Mouse (Mus musculus) hindbrain, postnatal 0 days (tissue): ENCODE data around the gene Fam227b. TPM values are rescaled to one million over a fixed set of nuclear protein-coding genes. Genes with fewer than 3 reads are reported as not detected.

Experiments
- ATAC-seq: fragments of 200-750 bp; cut with Nextera tagmentation; 2 replicates; pipeline ENCODE4 v1.8.0; 2017; ENCODE audit warnings: mild to moderate bottlenecking, moderate TSS enrichment, moderate library complexity
- DNase-seq: peaks from one replicate; pipeline ENCODE4 v3.0.0-alpha.2; 2015; ENCODE audit warnings: low spot score
- H3K27ac ChIP-seq: fragments of 300-500 bp; sonication (generic); 2 replicates; pipeline ENCODE4 v1.5.1; 2014; ENCODE audit warnings: mild to moderate bottlenecking
- H3K27me3 ChIP-seq: fragments of 300-500 bp; sonication (generic); 2 replicates; pipeline ENCODE4 v1.6.1; 2014; ENCODE audit warnings: low read length, mixed read lengths; ENCODE audit not compliant: insufficient read depth
- H3K36me3 ChIP-seq: fragments of 300-500 bp; sonication (generic); 2 replicates; pipeline ENCODE4 v1.6.1; 2014; ENCODE audit warnings: low read length, mixed read lengths; ENCODE audit not compliant: insufficient read depth
- H3K4me1 ChIP-seq: fragments of 300-500 bp; sonication (generic); 2 replicates; pipeline ENCODE4 v1.6.1; 2014; ENCODE audit warnings: antibody characterized with exemption, low read length, mixed read lengths; ENCODE audit not compliant: insufficient read depth
- H3K4me2 ChIP-seq: fragments of 300-500 bp; sonication (generic); 2 replicates; pipeline ENCODE4 v1.6.1; 2014; ENCODE audit warnings: low read depth, mild to moderate bottlenecking, low read length, moderate library complexity, mixed read lengths
- H3K4me3 ChIP-seq: fragments of 300-500 bp; sonication (generic); 2 replicates; pipeline ENCODE4 v1.5.1; 2014; ENCODE audit warnings: low read length
- H3K9ac ChIP-seq: fragments of 300-500 bp; sonication (generic); replicated peaks from 2 replicates; pipeline ENCODE4 v1.6.1; 2014; ENCODE audit warnings: mild to moderate bottlenecking, low read length, moderate library complexity, mixed read lengths
- H3K9me3 ChIP-seq: fragments of 300-500 bp; sonication (generic); 2 replicates; pipeline ENCODE4 v1.6.1; 2016; ENCODE audit warnings: low read length, mixed read lengths
- CTCF ChIP-seq: IDR thresholded peaks from 2 replicates; pipeline ENCODE4 v1.5.1; 2016; ENCODE audit warnings: antibody characterized with exemption, control low read depth, low read depth
- WGBS: fragments of 180-500 bp; shearing (Covaris S2); extraction: QIAGEN DNeasy Blood & Tissue Kit; methylation state at CpG from one replicate; pipeline ENCODE4 v1.1.7; 2014; 5-methylcytosine and 5-hydroxymethylcytosine counted together
- polyA plus RNA-seq: library from polyadenylated mRNA; unstranded; fragments of >200 nt; fragmentation: Nextera tagmentation; extraction: Ambion mirVana; gene quantifications from 2 replicates; pipeline ENCODE4 v1.2.1, GENCODE M21; 2015
- total RNA-seq: library from RNA; depleted of rRNA; stranded (reverse); fragments of >200 nt; gene quantifications from 2 replicates; pipeline ENCODE4 v1.2.3, GENCODE M21; 2014; rRNA removed

The Fam227b gene
- total RNA-seq, result 0.16 TPM in 1 of 2 replicates, not detected in the other
- 0.16 and 0.20 TPM in 2 replicates for polyA plus RNA-seq

DNA sequence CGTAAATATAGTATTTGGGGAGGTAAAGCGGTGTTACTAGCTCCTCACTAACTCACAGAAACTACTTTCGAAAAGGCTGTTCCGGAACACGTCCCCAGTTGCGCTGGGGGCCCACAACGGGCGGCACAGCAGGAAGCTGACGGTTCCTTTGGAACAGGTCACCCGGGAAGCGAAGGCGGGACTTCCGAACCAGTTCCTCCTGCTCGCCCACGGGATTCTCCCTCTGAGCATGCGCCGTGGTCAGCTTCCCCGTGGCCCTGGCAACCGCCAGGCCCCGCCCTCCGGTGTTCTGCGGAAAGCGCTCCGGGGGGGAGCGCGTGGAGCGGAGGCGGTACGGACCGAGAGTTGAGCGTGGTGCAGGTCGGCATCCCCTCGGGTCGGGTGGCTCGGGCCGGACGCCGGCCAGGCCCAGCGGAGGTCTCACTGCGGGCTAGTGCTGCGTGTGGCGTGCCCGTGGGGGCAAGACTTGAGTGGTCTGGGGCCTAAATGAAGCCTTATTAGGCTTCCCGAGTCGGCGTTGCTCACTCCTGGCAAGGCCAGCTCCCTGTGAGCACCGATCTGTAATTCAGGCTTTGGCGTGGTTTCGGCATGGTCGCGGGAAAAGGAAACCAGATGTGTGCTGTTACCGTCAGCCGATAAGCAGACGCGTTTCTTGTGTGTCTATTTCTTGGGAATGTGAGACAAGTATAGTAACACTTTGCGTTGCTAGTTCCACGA, at the start of gene Fam227b, which contains the start of gene Dtwd1:
Gene Fam227b, minus strand, starts transcription at position 150 of the 717 bp plus-strand sequence.
Gene Dtwd1, plus strand, starts transcription at position 287 of the 717 bp plus-strand sequence.
- Histone ChIP-seq H3K4me2 (peak within 1 kb of the TSS; percentile 66), H3K4me3 (peak within 1 kb of the TSS; percentile 66), H3K27me3 (no peaks in the 10 kb centered on the region), H3K9me3 (no peaks in the 10 kb centered on the region), H3K36me3 (no peaks in the 10 kb centered on the region), H3K4me1 (peaks cover 12% of the 10 kb centered on the region), H3K9ac (peak within 1 kb of the TSS; percentile 75), H3K27ac (peak within 1 kb of the TSS; percentile 86)
- ATAC-seq, result peak; percentile 100
- DNase-seq, result peak; percentile 99
- TF ChIP-seq CTCF, result no peak
- under 1% methylated on average over 57 of the region's 57 CpGs for WGBS

- Histone ChIP-seq H3K27me3 (no peaks in the 10 kb centered on the region), H3K36me3 (no peaks in the 10 kb centered on the region), H3K4me1 (no peaks in the 10 kb centered on the region), H3K9me3 (no peaks in the 10 kb centered on the region), H3K4me2 (no peak overlapping the region), H3K27ac (no peak overlapping the region), H3K9ac (no peak overlapping the region), H3K4me3 (no peak overlapping the region)
- no peak for TF ChIP-seq CTCF
- no peak for DNase-seq
- 87% methylated on average over 3 of the region's 3 CpGs for WGBS
- ATAC-seq, result no peak
Measured at GRCm38 (mm10) chr2:126198971-126199370, 47.2 kb upstream of the Fam227b start.

- Histone ChIP-seq H3K27me3 (no peaks in the 10 kb centered on the region), H3K9ac (no peak overlapping the region), H3K4me3 (no peak overlapping the region), H3K4me2 (no peak overlapping the region), H3K9me3 (no peaks in the 10 kb centered on the region), H3K36me3 (no peaks in the 10 kb centered on the region), H3K4me1 (no peaks in the 10 kb centered on the region), H3K27ac (no peak overlapping the region)
- WGBS, result 71% methylated on average over 12 of the region's 12 CpGs
- DNase-seq, result no peak
- TF ChIP-seq CTCF, result no peak
- no peak for ATAC-seq
Measured at GRCm38 (mm10) chr2:126195631-126196356, 44.0 kb upstream of the Fam227b start.

DNA sequence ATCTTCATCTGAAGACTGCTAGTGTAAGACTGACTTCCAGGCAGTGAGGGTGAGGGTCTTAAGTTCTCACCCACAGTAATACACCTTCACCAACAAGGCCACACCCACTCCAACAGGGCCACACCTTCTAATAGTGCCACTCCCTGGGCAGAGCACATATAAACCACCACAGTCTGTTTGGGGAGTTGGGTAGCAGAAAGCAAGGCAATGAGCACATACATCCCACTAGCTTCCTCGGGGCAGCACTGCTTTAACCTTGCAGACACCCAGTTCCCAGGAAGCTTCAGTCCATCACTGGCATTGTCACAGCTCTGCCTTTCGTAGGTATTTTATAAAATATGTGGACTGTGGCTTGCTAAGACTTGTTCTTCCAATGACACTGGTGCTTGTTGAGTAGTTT, 40.3 kb upstream of the Fam227b start:
- TF ChIP-seq CTCF, result no peak
- Histone ChIP-seq H3K27ac (no peak overlapping the region), H3K9me3 (no peaks in the 10 kb centered on the region), H3K36me3 (no peaks in the 10 kb centered on the region), H3K4me1 (no peaks in the 10 kb centered on the region), H3K4me2 (no peak overlapping the region), H3K9ac (no peak overlapping the region), H3K4me3 (no peak overlapping the region), H3K27me3 (no peaks in the 10 kb centered on the region)
- 92% methylated on average over 2 of the region's 2 CpGs for WGBS
- DNase-seq, result no peak
- ATAC-seq, result no peak

- WGBS, result 69% methylated on average over 4 of the region's 4 CpGs
- ATAC-seq, result no peak
- Histone ChIP-seq H3K4me3 (no peak overlapping the region), H3K4me1 (no peaks in the 10 kb centered on the region), H3K9me3 (no peaks in the 10 kb centered on the region), H3K27ac (no peak overlapping the region), H3K4me2 (no peak overlapping the region), H3K27me3 (no peaks in the 10 kb centered on the region), H3K36me3 (no peaks in the 10 kb centered on the region), H3K9ac (no peak overlapping the region)
- no peak for DNase-seq
- no peak for TF ChIP-seq CTCF
Measured at GRCm38 (mm10) chr2:126191306-126191705, 39.5 kb upstream of the Fam227b start.

GRCm38 (mm10) chr2:126171427-126171826, 19.6 kb upstream of the Fam227b start:
- Histone ChIP-seq H3K9me3 (no peaks in the 10 kb centered on the region), H3K4me2 (no peak overlapping the region), H3K4me1 (no peaks in the 10 kb centered on the region), H3K27ac (no peak overlapping the region), H3K36me3 (no peaks in the 10 kb centered on the region), H3K27me3 (no peaks in the 10 kb centered on the region), H3K9ac (no peak overlapping the region), H3K4me3 (no peak overlapping the region)
- no peak for TF ChIP-seq CTCF
- WGBS, result 91% methylated on average over 1 of the region's 1 CpGs
- ATAC-seq, result no peak
- DNase-seq, result no peak
